Mouse (Mus musculus) layer of hippocampus, adult 2 months (tissue): ENCODE results near the gene Sec61a1. TPM values are rescaled to one million over a fixed set of nuclear protein-coding genes. Genes with fewer than 3 reads are reported as not detected.
A peak's percentile ranks its signal among the peaks of the same experiment; 100 is the strongest.

Source experiments
- DNase-seq, 2 experiments: peaks; one replicate each; pipeline ENCODE4 v3.0.0; 2022; ENCODE audit warnings: low spot score in 2 of 2
- H3K27ac ChIP-seq: fragments of 200-600 bp; 2 replicates; pipeline ENCODE4 v1.8.1; 2022
- H3K4me3 ChIP-seq: fragments of 200-600 bp; 2 replicates; pipeline ENCODE4 v1.8.1; 2022; ENCODE audit warnings: mild to moderate bottlenecking
- CTCF ChIP-seq: fragments of 200-600 bp; conservative IDR thresholded peaks from 2 replicates; pipeline ENCODE4 v1.8.1; 2022; ENCODE audit warnings: antibody characterized with exemption, mild to moderate bottlenecking, moderate library complexity
- total RNA-seq, 2 experiments: library from RNA; stranded (reverse); gene quantifications; 2 replicates each; pipeline ENCODE4 v1.2.3; 2021

Gene Sec61a1
- total RNA-seq, 2 experiments from 2014 or later, result 80.9 to 94.0 TPM

DNA sequence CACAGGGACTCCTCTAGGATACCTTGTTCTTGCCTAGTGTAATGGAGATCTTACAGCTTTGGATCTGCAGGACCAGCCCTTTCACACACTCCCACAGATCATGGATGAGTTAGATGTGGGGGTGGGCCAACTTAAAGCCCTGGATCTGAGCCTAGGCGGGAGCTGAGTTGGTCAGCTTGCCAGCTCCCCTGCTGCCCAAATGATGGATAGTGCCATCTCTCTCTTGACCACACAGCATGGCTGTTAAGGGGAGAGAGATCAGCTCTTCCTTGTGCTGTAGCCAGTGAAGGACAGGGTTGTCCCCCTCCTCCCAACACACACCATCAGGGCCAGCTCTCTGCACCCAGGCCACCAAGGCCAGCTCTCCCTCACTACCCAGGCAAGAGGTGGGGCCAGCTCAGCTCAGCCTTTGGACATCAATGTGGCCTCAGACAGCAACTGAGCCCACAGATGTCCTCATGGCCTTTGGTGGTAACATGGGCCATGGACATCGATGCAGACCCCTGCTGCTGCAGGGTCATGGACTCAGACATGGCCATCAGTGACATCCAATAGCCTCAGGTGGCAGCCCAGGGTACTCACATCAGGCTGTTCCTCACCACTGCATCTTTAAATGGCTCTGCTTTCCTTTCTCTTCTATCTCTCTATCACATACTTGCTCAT is 21.5 kb upstream of the Sec61a1 start:
- H3K27ac ChIP-seq, result no peak overlapping the region
- no peak for DNase-seq
- H3K4me3 ChIP-seq, result no peak overlapping the region
- TF ChIP-seq CTCF, result no peak

- TF ChIP-seq CTCF, result no peak
- Histone ChIP-seq H3K4me3 (no peak overlapping the region), H3K27ac (peak overlapping the region; percentile 46; the same call in 1 of the 2 replicates)
- DNase-seq, result no peak
Observed at GRCm38 (mm10) chr6:88530306-88530705, 11.6 kb upstream of the Sec61a1 start.

GRCm38 (mm10) chr6:88524056-88524455 is 5.4 kb upstream of the Sec61a1 start:
- Histone ChIP-seq H3K27ac (no peak overlapping the region), H3K4me3 (no peak overlapping the region)
- DNase-seq, result no peak
- no peak for TF ChIP-seq CTCF

DNA sequence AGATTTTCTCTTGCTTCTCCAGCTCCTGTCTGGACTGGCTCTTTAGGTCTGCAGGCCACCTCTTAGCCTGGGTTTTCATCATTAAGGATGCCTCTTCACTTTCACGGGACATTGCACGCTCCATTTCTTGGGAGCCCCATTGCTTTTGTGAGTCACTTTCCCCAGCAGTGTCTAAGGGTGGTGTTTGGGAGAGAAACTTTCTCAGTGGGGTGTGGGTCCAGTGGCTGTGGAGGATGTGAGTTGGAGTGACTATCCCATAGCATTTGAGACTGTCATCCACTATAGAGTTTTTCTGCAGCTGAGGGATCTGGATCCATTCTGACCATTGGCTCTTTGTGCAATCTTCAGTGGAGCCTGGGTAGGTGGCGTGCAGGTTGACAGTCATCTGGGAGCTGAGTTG is 4.7 kb upstream of the Sec61a1 start:
- no peak for DNase-seq
- TF ChIP-seq CTCF, result no peak

DNA sequence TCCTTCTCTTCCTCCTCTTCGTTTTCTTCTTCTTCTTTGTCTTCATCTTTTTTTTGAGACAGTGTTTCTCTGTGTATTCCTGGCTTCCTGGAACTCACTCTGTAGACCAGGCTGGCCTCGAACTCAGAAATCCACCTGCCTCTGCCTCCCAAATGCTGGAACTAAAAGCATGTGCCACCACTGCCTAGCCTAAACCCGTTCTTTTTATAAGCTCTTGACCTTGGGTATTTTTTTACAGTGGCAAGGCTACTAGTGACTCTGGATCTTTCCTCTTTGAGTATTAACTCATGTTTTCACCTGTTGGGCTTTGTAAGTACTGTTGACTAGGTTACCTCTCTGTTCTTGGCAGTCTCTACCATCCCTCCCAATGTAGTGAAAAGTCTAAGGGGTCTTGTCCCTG is 4.3 kb upstream of the Sec61a1 start:
- no peak for DNase-seq
- no peak overlapping the region for H3K27ac ChIP-seq
- no peak overlapping the region for H3K4me3 ChIP-seq
- no peak for TF ChIP-seq CTCF

More for the DNA sequence above, 4.7 kb upstream of the Sec61a1 start:
- no peak overlapping the region for H3K4me3 ChIP-seq
- no peak overlapping the region for H3K27ac ChIP-seq

GRCm38 (mm10) chr6:88522606-88523005 is 3.9 kb upstream of the Sec61a1 start:
- Histone ChIP-seq H3K27ac (no peak overlapping the region), H3K4me3 (no peak overlapping the region)
- no peak for TF ChIP-seq CTCF
- DNase-seq, result no peak

GRCm38 (mm10) chr6:88521821-88522220 is 3.1 kb upstream of the Sec61a1 start:
- DNase-seq, result peak in 1 of 2 experiments; percentile 30
- no peak for TF ChIP-seq CTCF
- Histone ChIP-seq H3K4me3 (no peak overlapping the region), H3K27ac (no peak overlapping the region)

- H3K27ac ChIP-seq, result peak overlapping the region; percentile 95
- H3K4me3 ChIP-seq, result peak overlapping the region; percentile 91
- TF ChIP-seq CTCF, result no peak
- DNase-seq, result no peak
Observed at GRCm38 (mm10) chr6:88517701-88518403, 853 bp downstream of the Sec61a1 start.

DNA sequence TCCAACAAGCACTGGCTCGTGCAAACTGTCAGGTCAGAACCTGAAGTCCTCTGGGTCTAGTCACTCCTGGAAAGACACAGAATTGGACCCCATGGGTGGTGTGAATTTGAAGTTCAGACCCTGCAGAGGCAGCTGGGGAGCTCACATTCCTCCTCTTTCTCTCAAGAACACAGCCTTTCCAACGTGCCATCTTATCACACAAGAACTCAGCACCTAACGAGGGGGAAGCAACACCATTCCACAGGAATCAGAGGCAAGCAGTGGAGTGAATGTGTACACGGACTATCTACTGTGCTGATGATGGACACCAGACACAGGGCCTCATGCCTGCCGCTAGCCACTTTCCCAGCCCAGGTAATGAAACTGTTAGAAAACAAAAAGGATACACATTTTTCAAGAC is 2.0 kb downstream of the Sec61a1 start:
- TF ChIP-seq CTCF, result no peak
- no peak for DNase-seq
- H3K4me3 ChIP-seq, result peak overlapping the region; percentile 91; the same call in 1 of the 2 replicates

DNA sequence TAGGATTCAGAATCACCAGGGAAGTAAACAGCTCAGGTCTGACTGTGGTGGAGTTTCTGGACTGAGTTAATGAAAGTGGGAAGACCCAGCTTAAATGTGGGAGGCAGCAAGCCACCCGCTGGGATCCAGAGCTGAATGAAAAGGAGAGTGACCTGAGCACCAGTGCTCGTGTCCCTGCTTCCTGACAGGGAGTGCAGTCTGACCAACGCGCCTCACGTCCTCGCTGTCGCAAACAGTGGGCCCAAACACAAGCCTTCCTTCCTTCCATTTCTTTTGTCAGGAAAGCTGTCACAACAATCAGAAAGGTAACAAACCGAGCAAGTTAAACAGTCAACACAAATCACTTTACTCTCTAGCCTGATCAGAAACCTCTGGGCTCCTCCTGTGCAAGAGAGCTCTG is 2.7 kb downstream of the Sec61a1 start:
- Histone ChIP-seq H3K4me3 (no peak overlapping the region), H3K27ac (no peak overlapping the region)
- DNase-seq, result no peak
- no peak for TF ChIP-seq CTCF

More for the DNA sequence above, 2.0 kb downstream of the Sec61a1 start:
- no peak overlapping the region for H3K27ac ChIP-seq

DNA sequence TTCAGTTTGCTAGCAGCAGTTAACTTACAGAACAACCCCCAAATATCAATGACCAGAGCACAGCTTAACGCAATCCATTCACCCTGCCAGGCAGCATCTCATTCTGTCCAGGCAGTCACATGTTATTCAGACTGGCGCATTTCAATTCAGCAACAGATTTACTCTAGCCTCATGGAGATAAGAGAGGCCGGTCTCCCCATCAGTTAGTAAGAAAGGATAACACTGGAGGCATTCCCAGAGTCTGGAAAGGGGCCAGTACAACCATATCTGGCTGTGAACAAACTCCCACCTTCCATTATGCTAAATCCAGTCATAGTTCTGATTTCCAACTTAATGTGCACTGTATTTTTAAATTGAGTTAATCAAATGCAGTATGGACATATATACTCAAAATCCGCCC is 4.2 kb downstream of the Sec61a1 start:
- DNase-seq, result peak; percentile 61 to 81
- no peak overlapping the region for H3K27ac ChIP-seq
- no peak for TF ChIP-seq CTCF
- no peak overlapping the region for H3K4me3 ChIP-seq

GRCm38 (mm10) chr6:88513984-88514383 is 4.7 kb downstream of the Sec61a1 start:
- no peak overlapping the region for H3K27ac ChIP-seq
- DNase-seq, result no peak
- no peak for TF ChIP-seq CTCF
- H3K4me3 ChIP-seq, result no peak overlapping the region

DNA sequence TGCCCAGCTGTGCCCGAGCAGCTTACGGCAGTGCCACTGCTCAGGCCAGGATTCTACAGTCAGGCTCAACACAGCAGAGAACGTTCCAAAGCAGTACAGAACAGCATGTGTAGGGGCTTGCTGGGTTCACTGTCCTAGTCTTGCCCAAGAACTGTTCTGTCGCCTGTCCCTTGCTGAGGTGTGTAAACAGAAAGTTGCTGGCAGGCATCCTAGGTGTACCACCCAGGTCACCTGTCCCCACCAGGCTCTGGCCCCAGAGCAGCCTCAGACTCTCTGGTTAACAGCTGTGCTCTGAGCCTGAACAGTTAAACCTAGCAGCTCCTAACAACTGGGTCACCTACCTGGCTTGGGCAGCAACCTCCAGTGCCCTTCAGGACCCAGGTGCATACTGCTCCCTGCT is 15.7 kb downstream of the Sec61a1 start:
- Histone ChIP-seq H3K4me3 (no peak overlapping the region), H3K27ac (no peak overlapping the region)
- DNase-seq, result no peak
- TF ChIP-seq CTCF, result no peak
